Mouse (Mus musculus) heart, embryonic 10.5 days (tissue): ENCODE measurements at regions not wholly inside any gene's neighbourhood (a gene's known extent, or its start where the extent isn't known, plus 50 kb on each side); places are given as distances from the start of the nearest gene placed in this dataset.
A peak's percentile ranks its signal among the peaks of the same experiment; 100 is the strongest.

ENCODE experiments used
- DNase-seq: peaks from one replicate; pipeline ENCODE4 v3.0.0-alpha.2; 2017; ENCODE audit warnings: low spot score
- H3K27ac ChIP-seq: fragments of 300-500 bp; sonication (generic); 2 replicates; pipeline ENCODE4 v1.5.1; 2016; ENCODE audit warnings: mild to moderate bottlenecking
- H3K27me3 ChIP-seq: fragments of 300-500 bp; sonication (generic); 2 replicates; pipeline ENCODE4 v1.6.1; 2016; ENCODE audit warnings: mild to moderate bottlenecking; ENCODE audit not compliant: poor library complexity, insufficient read depth, severe bottlenecking
- H3K36me3 ChIP-seq: fragments of 300-500 bp; sonication (generic); 2 replicates; pipeline ENCODE4 v1.6.1; 2016; ENCODE audit warnings: mild to moderate bottlenecking, moderate library complexity
- H3K4me1 ChIP-seq: fragments of 300-500 bp; sonication (generic); 2 replicates; pipeline ENCODE4 v1.6.1; 2016; ENCODE audit warnings: mild to moderate bottlenecking
- H3K4me3 ChIP-seq: fragments of 300-500 bp; sonication (generic); 2 replicates; pipeline ENCODE4 v1.5.1; 2016; ENCODE audit warnings: mild to moderate bottlenecking, moderate library complexity
- H3K9me3 ChIP-seq: fragments of 300-500 bp; sonication (generic); 2 replicates; pipeline ENCODE4 v1.6.1; 2016; ENCODE audit warnings: mild to moderate bottlenecking, moderate library complexity
- WGBS: fragments of 180-500 bp; shearing (Covaris S2); methylation state at CpG from one replicate; pipeline ENCODE4 v1.1.7; 2016; 5-methylcytosine and 5-hydroxymethylcytosine counted together

DNA sequence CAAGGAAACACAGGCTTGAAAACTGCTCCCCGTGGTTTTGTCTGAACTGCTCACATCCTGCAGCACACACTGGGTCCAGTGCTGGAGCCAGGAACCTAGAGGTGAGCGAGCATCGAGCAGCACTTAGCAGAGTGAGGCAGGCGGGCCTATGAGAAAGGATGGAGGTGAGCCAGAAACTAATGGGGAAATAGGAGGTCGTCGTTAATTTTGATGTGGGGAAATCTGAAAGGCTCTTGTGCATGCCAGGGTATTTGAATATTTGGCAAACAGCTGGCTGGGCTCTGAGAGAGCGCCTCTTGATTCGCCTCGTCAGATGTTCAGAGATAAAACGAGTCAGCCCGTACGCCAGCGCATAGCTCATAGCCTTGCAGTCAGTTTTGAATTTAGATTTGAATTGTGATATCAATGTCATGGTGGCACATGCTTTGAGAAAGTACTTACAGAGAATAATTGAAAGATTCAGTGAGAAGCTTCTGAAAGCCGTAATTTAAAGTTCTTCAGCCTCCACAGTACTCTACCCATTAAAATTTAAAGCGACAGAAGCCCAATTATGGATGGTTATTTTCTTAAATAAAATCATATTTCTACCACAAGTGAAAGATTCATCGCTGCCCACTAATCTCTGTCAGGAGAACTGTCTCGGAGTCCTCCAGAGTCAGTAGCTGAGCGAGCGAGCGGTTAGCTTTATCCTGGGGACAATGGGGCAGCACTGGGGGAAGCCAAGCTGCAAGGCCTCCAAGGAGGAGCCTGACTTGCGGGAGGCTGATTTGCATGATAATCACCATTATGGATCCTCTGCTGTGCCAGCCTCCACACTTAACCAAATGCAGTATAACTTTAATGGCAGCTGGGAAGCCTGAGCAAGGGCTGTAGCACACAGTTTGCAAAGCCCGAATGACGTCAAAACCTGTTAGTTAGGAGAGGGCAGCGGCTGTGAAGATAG is 227.9 kb upstream of the Nr2f1 start:
- Histone ChIP-seq H3K36me3 (no peaks in the 10 kb centered on the region), H3K4me1 (no peaks in the 10 kb centered on the region; the same call in 1 of the 2 replicates), H3K4me3 (peak overlapping the region; percentile 56), H3K9me3 (no peaks in the 10 kb centered on the region), H3K27ac (peak overlapping the region; percentile 62; the same call in 1 of the 2 replicates), H3K27me3 (no peaks in the 10 kb centered on the region)
- no peak for DNase-seq
- 8% methylated on average over 24 of the region's 24 CpGs for WGBS

DNA sequence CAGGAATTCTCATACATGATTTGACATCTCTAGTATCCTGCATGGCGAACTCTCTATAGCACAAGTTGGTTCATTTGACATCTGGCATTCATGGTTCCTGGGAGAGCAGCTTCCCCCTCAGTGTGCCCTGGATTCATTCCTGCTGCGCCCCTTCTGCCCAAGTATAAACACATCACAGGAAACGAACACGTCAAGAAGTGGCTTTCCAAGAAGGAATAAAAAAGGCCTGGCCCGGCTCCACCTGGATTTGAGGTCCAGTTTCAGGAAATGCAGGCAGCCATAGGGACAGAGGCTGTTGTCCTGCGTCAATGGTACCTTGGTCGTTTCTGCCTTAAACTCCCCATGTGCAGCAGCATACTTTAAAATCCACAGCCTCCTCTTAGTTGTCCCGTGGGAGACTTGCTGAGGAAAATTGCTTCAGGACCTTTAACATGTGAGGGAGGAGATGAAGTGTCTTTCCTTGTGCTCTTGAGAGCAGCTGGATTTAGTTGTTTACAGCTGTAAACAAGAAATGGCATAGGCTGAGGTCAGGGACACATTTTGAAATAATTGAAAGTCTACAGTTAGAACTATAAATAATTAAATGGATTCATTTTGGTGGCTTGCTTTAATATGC is 226.9 kb upstream of the Nr2f1 start:
- H3K27ac ChIP-seq: no peak overlapping the region
- DNase-seq: no peak
- H3K27me3 ChIP-seq: no peaks in the 10 kb centered on the region
- H3K4me1 ChIP-seq: no peaks in the 10 kb centered on the region; the same call in 1 of the 2 replicates
- H3K9me3 ChIP-seq: no peaks in the 10 kb centered on the region
- H3K36me3 ChIP-seq: no peaks in the 10 kb centered on the region
- H3K4me3 ChIP-seq: no peak overlapping the region
- 55% methylated on average over 8 of the region's 8 CpGs for WGBS

DNA sequence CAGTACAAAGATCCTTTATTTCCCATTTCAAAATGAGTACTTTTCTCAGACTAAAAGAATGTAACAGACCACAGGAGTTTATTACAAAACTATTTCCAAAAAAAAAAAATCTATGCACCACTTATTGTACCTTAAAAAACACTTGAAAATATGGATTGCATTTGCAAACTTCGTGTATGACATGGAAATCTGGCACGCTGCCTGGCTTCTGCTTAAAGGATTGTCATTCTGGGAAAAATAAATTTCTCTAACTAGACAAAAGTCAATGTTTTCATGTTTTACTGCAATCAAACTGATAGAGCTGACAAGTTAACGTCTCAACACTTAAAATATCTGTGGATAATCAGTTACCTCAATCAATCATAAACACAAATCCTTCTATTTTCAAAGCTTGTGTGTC is 205.5 kb upstream of the Nr2f1 start:
- no peak for DNase-seq
- H3K9me3 ChIP-seq: no peaks in the 10 kb centered on the region
- WGBS: 68% methylated on average over 3 of the region's 3 CpGs
- no peaks in the 10 kb centered on the region for H3K4me1 ChIP-seq
- H3K4me3 ChIP-seq: no peak overlapping the region
- no peaks in the 10 kb centered on the region for H3K36me3 ChIP-seq
- no peak overlapping the region for H3K27ac ChIP-seq
- H3K27me3 ChIP-seq: no peaks in the 10 kb centered on the region

DNA sequence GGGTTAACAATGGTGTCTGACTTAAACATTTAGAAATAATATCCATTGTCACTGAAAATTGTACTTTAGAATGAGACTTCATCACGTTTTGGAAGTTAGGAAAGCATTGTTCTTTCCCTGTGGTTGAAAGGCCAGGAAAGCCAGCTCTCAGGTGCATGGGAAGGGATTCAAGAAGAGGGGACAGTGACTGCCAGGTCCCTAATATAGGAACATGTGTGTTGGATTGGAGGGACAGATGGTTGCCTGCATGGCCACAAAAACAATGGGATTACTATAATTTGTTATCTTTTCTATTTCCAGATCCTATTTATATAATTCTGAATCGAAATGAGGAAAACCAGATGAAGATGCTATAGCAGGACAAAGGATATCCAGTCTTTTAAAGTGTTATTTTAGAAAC is 184.2 kb upstream of the Nr2f1 start:
- no peaks in the 10 kb centered on the region for H3K9me3 ChIP-seq
- peaks cover 3% of the 10 kb centered on the region; the same call in 1 of the 2 replicates for H3K4me1 ChIP-seq
- WGBS: 77% methylated on average over 2 of the region's 2 CpGs
- no peak overlapping the region for H3K4me3 ChIP-seq
- H3K27ac ChIP-seq: no peak overlapping the region
- H3K27me3 ChIP-seq: no peaks in the 10 kb centered on the region
- no peaks in the 10 kb centered on the region for H3K36me3 ChIP-seq
- DNase-seq: no peak

DNA sequence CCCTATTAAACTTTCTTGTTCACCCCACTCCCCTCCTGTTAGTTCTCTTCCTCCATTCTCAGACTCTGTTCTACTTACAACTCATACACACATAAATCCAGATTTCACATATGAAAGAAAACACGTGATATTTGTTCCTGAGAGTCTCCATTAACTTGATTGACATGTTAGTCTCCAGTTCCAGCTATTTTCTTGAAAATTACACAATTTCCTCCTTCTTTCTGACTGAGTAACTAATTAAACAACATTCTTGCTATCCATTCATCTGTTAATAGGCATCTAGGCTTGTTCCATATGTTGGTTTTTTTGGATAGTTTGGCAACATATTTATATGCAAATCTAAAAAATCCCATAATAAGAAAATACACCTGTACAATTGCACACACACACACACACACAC is 161.7 kb upstream of the Nr2f1 start:
- 58% methylated on average over 1 of the region's 1 CpGs for WGBS
- Histone ChIP-seq H3K36me3 (no peaks in the 10 kb centered on the region), H3K9me3 (no peaks in the 10 kb centered on the region), H3K27ac (no peak overlapping the region), H3K4me1 (no peaks in the 10 kb centered on the region), H3K27me3 (no peaks in the 10 kb centered on the region), H3K4me3 (no peak overlapping the region)
- DNase-seq: no peak

DNA sequence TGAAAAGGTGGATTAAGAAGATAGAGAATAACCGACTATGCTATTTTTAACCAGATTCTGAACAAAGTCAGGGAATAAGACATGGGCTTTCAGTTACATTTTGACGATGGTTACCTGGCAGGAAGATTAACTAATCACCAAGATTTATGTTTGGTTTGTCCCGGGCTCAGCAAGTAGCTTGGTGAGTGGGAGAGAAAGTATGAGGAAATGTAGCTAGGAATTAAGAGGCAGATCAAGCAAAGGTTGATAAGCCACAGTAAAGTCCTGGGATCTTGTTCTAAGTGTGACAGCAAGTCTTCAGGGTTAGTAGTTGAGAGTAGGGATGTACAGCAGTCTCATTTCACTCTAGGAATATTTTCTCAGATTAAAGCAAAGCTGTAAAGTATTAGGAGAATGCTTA is 149.3 kb upstream of the Nr2f1 start:
- Histone ChIP-seq H3K9me3 (no peaks in the 10 kb centered on the region), H3K4me1 (no peaks in the 10 kb centered on the region), H3K36me3 (no peaks in the 10 kb centered on the region), H3K27ac (no peak overlapping the region), H3K27me3 (no peaks in the 10 kb centered on the region), H3K4me3 (no peak overlapping the region)
- WGBS: 57% methylated on average over 3 of the region's 3 CpGs
- DNase-seq: no peak

DNA sequence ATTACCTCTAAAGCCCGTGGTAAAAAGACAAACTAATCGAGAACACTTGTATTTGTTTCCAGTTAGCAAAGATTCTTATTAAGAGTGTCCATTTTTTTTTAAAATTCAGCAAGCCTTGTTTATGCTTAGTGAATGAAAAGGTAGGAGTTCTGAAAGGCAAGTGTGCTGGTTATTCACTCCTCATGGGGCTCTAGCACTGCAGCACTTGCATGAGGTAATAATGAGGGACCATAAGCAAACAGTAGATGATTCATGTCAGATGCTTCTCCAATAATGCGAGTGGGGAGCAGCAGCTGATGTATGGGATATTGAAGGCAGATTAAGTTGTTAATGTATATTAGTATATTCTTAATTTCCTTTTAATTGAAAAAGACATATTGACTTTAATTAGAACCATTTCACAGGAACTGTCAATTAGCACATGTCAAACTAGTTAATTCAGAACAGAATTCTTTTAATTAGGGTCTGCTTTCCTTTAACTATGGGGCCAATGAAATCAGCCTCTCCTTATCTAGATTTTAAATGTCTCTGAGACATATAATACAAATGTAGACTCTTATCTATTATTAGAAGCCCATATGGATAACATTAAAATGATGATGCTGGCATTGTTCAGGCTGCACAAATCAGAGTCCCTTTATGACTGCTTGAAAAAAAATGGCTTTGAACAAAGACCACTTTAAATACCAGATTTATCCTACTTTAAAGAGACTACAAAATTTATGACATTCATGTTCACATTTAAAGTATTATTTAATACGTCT is 125.1 kb upstream of the Nr2f1 start:
- Histone ChIP-seq H3K27ac (no peak overlapping the region), H3K36me3 (no peaks in the 10 kb centered on the region), H3K27me3 (no peaks in the 10 kb centered on the region), H3K9me3 (no peaks in the 10 kb centered on the region), H3K4me3 (no peak overlapping the region), H3K4me1 (no peaks in the 10 kb centered on the region)
- WGBS: 77% methylated on average over 4 of the region's 4 CpGs
- no peak for DNase-seq

DNA sequence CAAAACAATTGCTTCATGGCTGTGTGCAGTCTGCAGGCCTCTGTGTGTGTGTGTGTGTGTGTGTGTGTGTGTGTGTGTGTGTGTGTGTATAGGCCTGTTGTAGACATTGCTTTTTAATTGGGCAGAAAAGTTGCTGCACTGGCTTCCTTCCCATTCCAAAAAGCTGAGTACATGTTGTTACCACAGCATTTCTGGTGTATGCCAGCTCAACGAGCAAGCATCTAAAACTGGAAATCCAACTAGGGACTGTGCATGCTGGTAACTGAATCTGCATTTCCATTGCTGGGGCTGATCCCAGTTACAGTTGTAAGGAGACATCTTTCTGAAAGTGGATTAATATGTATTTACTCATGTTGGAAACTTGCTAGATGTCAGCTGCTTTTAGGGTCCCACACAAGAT is 123.6 kb upstream of the Nr2f1 start:
- no peaks in the 10 kb centered on the region for H3K36me3 ChIP-seq
- WGBS: 81% methylated on average over 1 of the region's 1 CpGs
- H3K9me3 ChIP-seq: no peaks in the 10 kb centered on the region
- no peaks in the 10 kb centered on the region for H3K4me1 ChIP-seq
- no peak overlapping the region for H3K27ac ChIP-seq
- no peak for DNase-seq
- H3K4me3 ChIP-seq: no peak overlapping the region
- no peaks in the 10 kb centered on the region for H3K27me3 ChIP-seq

DNA sequence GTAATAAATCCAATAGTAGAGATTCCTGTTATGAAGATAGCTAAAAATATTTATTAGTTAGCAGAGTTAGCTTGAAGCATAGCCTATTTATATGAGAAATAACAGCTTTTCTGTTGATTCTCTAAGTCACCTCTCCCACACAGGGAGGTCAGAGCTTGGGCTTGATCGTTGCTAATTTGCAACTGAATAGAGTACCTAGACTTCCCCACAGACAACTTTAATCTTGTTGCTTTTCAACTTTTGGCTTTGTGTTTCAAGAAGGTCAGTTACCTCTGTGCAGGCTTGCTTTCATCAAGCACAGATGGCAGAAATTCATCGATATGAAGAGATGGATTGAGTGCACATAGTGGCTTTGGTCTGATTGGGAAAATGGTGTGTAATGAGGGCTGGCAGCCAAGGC is 118.9 kb upstream of the Nr2f1 start:
- DNase-seq: no peak
- no peak overlapping the region for H3K4me3 ChIP-seq
- no peaks in the 10 kb centered on the region for H3K36me3 ChIP-seq
- whole genome bisulfite sequencing: 77% methylated on average over 2 of the region's 2 CpGs
- H3K27me3 ChIP-seq: no peaks in the 10 kb centered on the region
- no peaks in the 10 kb centered on the region for H3K4me1 ChIP-seq
- H3K27ac ChIP-seq: no peak overlapping the region
- H3K9me3 ChIP-seq: no peaks in the 10 kb centered on the region; the same call in 1 of the 2 replicates

DNA sequence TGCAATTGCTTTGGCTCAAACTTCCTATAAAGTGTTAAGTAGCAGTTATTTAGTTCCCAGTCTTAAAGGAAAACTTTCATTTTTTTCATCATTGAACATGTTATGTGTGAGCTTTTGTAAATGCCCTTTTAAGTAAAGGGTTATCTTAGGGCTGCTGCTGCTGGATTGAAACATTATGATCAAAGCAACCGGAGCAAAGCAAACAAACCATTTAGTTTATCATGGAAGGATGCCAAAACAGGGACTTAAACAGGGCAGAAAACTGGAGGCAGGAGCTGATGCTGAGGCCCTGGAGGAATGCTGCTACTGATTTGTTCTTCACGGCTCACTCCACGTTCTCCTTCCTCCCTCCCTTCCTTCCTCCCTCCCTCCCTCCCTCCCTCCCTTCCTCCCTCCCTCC is 111.3 kb upstream of the Nr2f1 start:
- WGBS: 47% methylated on average over 3 of the region's 3 CpGs
- Histone ChIP-seq H3K4me3 (no peak overlapping the region), H3K36me3 (no peaks in the 10 kb centered on the region), H3K4me1 (no peaks in the 10 kb centered on the region), H3K27ac (no peak overlapping the region), H3K27me3 (no peaks in the 10 kb centered on the region), H3K9me3 (no peaks in the 10 kb centered on the region)
- DNase-seq: no peak
